Mouse (Mus musculus) E14TG2a.4 (cell line): ENCODE results near the gene Cxcl17.
"Not testable (repeated sequence)": the region's sequence is repeated elsewhere in the genome, so short reads cannot be mapped to it uniquely, and the experiment has no call there.

ENCODE experiments used
- H3K27me3 ChIP-seq: 2 replicates; pipeline ENCODE4 v1.6.1; 2014; ENCODE audit warnings: low read length, control low read depth; ENCODE audit not compliant: insufficient read depth
- H3K36me3 ChIP-seq: 2 replicates; pipeline ENCODE4 v1.6.1; 2014; ENCODE audit warnings: low read length, control low read depth; ENCODE audit not compliant: insufficient read depth
- H3K4me1 ChIP-seq: replicated peaks from 2 replicates; pipeline ENCODE4 v1.6.1; 2014; ENCODE audit warnings: low read depth, low read length, control low read depth
- H3K4me3 ChIP-seq: replicated peaks from 2 replicates; pipeline ENCODE4 v1.5.1; 2014; ENCODE audit warnings: mild to moderate bottlenecking, low read length
- H3K9me3 ChIP-seq: 2 replicates; pipeline ENCODE4 v1.6.1; 2014; ENCODE audit warnings: low read length, control low read depth
- CTCF ChIP-seq: conservative IDR thresholded peaks from 2 replicates; pipeline ENCODE4 v1.5.1; 2014; ENCODE audit warnings: low read length
- NANOG ChIP-seq: IDR thresholded peaks from 2 replicates; pipeline ENCODE4 v1.6.1; 2014; ENCODE audit warnings: borderline replicate concordance, low read length, mixed read lengths
- POU5F1 ChIP-seq: IDR thresholded peaks from 2 replicates; pipeline ENCODE4 v1.6.1; 2014; ENCODE audit warnings: low read length, borderline replicate concordance

The Cxcl17 gene

DNA sequence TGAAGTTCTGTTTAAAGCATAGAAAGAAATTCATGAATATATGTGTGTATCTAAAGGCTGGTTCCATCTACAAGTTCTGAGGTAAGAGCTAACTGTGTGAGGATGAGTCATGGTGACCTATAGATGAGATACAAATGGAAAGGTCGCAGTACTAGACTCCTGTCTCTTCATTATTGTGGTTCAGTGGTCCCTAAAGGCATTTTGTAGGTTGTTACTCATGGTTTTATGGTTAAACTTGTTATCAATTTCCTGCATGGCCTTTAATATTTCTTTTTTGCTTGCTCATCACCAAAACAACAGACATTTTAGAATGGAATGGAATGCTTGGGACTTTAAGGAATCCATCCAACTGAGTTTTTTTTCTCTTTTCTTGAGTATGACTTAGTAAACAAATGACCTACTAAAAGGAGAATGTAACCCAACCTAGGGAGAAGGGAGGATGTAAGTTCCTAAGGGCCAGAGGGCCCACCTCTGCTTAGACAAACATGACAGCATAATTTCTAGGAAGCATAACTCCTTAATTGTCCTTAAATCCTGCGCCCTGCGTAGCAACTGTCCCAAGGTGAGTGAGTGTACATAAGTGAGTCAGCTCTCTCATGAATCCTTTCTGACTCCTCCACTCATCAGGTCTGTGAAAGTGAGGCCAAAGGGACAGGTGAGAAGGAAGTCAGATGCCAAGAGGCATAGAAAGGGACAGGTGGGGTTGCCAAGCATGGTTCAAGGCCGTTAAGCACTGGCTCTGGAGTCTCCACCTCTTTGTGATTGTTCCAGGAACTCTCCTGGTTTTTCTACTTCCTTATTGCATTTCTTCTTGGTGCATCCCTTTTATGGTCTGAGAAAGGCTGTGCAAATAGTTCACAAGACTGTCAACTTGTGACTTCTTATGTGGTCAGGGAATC lies 17.4 kb upstream of the Cxcl17 start:
- no peak overlapping the region for H3K4me3 ChIP-seq
- H3K27me3 ChIP-seq, result no peaks in the 10 kb centered on the region
- no peak for TF ChIP-seq NANOG
- TF ChIP-seq POU5F1, result no peak
- TF ChIP-seq CTCF, result no peak
- H3K4me1 ChIP-seq, result peaks cover 92% of the 10 kb centered on the region
- H3K36me3 ChIP-seq, result no peaks in the 10 kb centered on the region
- H3K9me3 ChIP-seq, result no peaks in the 10 kb centered on the region

DNA sequence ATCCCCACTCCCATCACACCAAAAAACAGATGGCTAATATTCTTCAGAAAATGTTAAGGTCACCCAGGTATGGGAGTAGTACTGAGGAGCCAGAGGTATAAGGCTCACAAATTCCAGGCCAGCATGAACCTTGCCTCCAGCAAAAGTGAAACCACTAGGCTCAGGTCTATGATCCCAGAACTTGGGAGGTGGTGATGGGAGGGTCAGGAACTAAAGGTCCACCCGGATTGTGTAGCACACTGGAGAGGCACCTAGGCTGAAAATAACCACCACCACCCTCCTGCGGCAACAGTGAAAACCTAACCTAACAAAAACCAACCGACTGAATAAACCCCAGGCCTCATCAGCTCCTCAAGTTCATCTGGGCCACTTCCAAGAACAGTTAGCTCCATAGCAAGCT lies 15.6 kb upstream of the Cxcl17 start:
- no peaks in the 10 kb centered on the region for H3K36me3 ChIP-seq
- no peaks in the 10 kb centered on the region for H3K9me3 ChIP-seq
- no peak for TF ChIP-seq CTCF
- no peak for TF ChIP-seq POU5F1
- TF ChIP-seq NANOG, result no peak
- H3K27me3 ChIP-seq, result peaks cover 3% of the 10 kb centered on the region; the same call in 1 of the 2 replicates
- peaks cover 83% of the 10 kb centered on the region for H3K4me1 ChIP-seq
- no peak overlapping the region for H3K4me3 ChIP-seq

DNA sequence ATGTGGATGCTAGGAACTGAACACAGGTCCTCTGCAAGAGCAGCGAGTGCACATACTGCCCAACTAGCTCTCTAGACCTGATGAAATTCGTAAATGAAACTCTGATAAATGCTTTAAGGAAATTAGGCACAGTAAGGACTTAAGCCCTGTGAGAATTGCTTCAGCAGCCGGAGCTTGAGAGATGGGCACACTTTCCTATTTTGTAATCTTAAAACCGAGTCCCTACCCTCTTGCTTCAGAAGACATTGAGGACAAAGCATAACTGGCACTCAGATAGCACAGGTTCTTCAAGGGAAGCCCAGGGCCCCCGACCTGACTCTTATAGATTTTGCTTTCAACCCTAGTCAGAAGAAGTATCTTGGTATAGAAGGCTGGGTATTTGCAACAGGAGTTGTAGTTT lies 14.5 kb upstream of the Cxcl17 start:
- no peaks in the 10 kb centered on the region for H3K9me3 ChIP-seq

DNA sequence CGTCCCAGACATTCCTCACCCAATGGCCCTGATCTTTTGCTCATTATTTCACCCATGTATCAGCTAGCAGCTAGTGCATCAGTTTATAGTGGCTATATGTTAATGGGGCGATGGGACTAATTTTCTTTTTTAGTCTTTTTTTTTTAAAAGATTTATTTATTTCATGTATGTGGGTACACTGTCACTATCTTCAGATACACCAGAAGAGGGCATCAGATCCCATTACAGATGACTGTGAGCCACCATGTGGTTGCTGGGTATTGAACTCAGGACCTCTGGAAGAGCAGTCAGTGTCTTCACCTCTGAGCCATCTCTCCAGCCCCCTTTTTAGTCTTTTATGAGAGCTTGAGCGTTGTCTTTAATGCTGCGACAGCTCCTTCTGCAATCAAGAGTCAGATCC lies 13.7 kb upstream of the Cxcl17 start:
- H3K4me1 ChIP-seq, result peaks cover 82% of the 10 kb centered on the region
- H3K36me3 ChIP-seq, H3K4me3 ChIP-seq, H3K9me3 ChIP-seq: not testable (repeated sequence)
- H3K27me3 ChIP-seq, result peaks cover 12% of the 10 kb centered on the region

More for the DNA sequence above, 14.5 kb upstream of the Cxcl17 start:
- Histone ChIP-seq H3K27me3 (peaks cover 12% of the 10 kb centered on the region), H3K4me3 (no peak overlapping the region), H3K4me1 (peaks cover 82% of the 10 kb centered on the region), H3K36me3 (no peaks in the 10 kb centered on the region)
- TF ChIP-seq NANOG, result no peak
- no peak for TF ChIP-seq POU5F1
- TF ChIP-seq CTCF, result no peak

DNA sequence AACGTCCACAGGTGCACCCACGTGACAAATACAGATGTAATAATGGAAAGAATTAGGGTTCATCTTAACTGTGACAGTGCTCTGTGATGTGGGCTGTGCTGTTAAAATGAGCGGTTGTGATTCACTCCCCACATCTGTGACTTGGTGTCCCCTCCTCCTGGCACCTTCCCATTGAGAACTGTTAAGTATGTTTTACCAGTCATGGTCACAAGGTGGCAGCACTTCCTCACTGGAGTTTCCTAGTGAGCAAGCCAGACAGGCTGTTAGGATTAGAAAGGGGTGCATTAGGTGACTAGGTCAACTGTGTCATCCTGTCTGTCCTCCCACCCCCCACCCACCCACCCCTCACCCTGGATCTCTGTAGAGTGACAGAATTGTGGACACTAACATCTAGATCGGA lies 11.7 kb upstream of the Cxcl17 start:
- TF ChIP-seq NANOG, result no peak
- TF ChIP-seq CTCF, result peak; percentile 44
- no peak overlapping the region for H3K4me3 ChIP-seq
- peaks cover 75% of the 10 kb centered on the region for H3K4me1 ChIP-seq
- H3K9me3 ChIP-seq, result no peaks in the 10 kb centered on the region
- peaks cover 12% of the 10 kb centered on the region for H3K27me3 ChIP-seq
- no peaks in the 10 kb centered on the region for H3K36me3 ChIP-seq

DNA sequence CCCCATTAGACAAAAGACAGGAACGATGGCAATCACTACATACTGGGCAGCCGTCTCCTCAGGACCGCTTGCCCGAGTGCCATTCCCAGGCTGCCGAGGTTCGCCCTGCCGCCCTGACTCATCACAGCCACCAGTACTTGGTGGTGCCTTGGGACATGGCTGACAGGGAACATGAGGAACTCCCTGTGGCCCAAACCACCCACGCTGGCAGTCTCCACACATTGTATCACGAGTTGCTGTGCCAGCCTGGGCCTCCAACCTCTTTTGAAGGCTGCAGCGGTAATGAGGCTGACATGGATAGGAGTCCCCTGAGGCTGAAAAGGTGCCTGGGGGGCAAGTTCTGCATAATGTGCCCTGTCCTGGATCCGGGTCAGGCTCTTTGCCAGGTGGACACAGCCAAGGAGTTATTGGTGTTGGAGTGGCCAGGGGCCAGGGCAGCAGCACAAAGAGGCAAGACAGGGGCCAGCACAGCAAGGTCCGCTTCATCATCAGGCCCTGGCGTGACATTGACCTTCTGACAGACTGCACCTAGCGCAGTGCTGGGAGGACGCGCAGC lies 9.7 kb upstream of the Cxcl17 start:
- TF ChIP-seq NANOG, result no peak
- TF ChIP-seq CTCF, result no peak
- no peak for TF ChIP-seq POU5F1
- peaks cover 12% of the 10 kb centered on the region for H3K27me3 ChIP-seq
- H3K4me3 ChIP-seq, result peak overlapping the region; percentile 74
- H3K36me3 ChIP-seq, result peaks cover under 1% of the 10 kb centered on the region; the same call in 1 of the 2 replicates
- peaks cover 63% of the 10 kb centered on the region for H3K4me1 ChIP-seq
- no peaks in the 10 kb centered on the region for H3K9me3 ChIP-seq

DNA sequence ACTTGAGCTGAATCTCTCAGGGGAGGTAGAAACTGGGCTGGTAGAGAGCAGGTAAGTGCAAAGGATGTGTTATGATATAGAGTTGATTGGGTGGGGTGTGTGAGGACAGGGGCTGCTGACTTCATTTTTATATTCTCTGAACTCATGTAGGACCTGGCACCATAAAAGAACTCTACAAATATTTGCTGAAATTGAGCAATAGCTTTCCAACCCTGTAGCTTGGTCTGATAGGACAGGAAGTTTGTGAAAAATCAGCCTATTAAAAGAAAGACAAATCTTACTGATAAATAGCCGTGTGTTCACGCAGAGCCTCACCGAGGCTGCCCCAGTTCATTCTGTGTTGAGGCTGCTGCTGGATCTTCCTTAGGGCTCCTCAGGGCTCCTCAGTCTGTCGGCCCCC lies 7.3 kb upstream of the Cxcl17 start:
- H3K9me3 ChIP-seq, result no peaks in the 10 kb centered on the region
- peaks cover 12% of the 10 kb centered on the region; the same call in 1 of the 2 replicates for H3K36me3 ChIP-seq
- no peak for TF ChIP-seq POU5F1
- TF ChIP-seq NANOG, result no peak
- H3K4me3 ChIP-seq, result no peak overlapping the region; the same call in 1 of the 2 replicates
- peaks cover 12% of the 10 kb centered on the region for H3K27me3 ChIP-seq
- peaks cover 42% of the 10 kb centered on the region for H3K4me1 ChIP-seq

DNA sequence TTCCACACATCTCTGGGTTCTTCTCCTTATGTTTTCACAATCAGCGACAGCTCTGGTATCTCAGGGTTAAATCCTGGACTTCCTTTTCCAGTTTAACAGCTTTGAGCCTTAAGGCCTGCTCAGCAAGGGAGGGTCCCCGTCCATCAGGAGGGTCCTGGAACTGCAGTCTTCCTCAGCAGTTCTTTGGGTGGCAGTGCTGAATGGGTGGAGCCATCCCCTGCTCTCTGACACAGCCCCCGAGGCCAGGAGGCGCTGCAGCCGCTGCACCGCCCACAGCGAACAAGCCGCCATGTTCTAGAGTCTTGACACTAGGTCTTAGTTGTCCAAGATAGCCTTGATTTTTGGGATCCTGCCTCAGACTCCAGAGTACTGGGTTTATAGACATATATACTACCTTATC lies 6.8 kb upstream of the Cxcl17 start:
- H3K9me3 ChIP-seq, result no peaks in the 10 kb centered on the region
- H3K36me3 ChIP-seq, result peaks cover 16% of the 10 kb centered on the region; the same call in 1 of the 2 replicates
- peaks cover 12% of the 10 kb centered on the region for H3K27me3 ChIP-seq
- H3K4me1 ChIP-seq, result peaks cover 39% of the 10 kb centered on the region
- no peak for TF ChIP-seq NANOG
- TF ChIP-seq CTCF, result peak; percentile 26
- H3K4me3 ChIP-seq, result peak overlapping the region; percentile 43
